Mouse (Mus musculus): ENCODE data around the gene Sgsm1. TPM values are rescaled to one million over a fixed set of nuclear protein-coding genes. Genes with fewer than 3 reads are reported as not detected.

Sgsm1 gene
- total RNA-seq, 1 experiment: 7.1 TPM

DNA sequence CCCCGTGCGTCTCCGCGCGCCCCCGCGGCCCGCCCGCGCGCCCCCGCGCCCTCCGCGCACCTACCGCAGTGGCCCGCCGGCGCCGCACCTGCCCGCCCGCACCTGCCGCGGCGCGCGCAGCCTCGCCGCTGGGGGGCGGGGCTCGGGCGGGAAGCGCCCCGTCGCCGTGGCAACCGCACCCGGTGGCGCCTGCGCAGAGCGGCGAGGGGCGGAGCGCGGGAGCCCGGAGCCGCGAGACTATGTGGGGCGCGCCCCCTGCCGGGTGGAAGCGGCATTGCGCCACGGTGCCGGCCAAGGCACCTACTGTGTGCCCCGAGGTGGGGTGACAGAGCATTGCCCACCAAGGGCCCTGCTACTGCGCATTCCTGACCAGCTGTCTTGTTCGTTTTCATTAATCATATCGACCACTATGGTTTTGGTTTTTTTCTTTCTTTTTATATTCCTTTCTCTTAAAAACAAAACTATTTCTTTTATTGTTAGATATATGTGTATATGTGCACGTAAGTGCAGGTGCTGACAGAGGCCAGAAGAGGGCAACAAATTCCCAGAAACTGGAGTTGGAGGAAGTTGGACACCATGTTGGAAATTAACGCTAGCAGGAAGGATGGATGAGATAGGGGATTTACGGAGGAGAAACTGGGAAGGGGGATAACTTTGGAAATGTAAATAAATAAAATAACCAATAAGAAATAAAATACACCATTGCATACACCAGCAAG lies 89.3 kb downstream of the Sgsm1 start, which contains the start of gene 2900026A02Rik:
Gene 2900026A02Rik, minus strand, starts transcription at position 90 of the 719 bp plus-strand sequence.
- Histone ChIP-seq H3K9me3 (ENCODE audit: control insufficient read depth, insufficient read depth, low read depth, low read length) (no peaks in the 10 kb centered on the region), H3K4me3 (ENCODE audit: insufficient read depth in 1 of 2, low read depth in 1 of 2, low read length in 2 of 2, poor library complexity in 1 of 2, severe bottlenecking in 1 of 2) (peak within 1 kb of the TSS; percentile 63 to 91), H3K4me1 (ENCODE audit: control insufficient read depth in 2 of 2, insufficient read depth in 2 of 2, low read length in 2 of 2, poor library complexity in 1 of 2) (peaks cover 0 to 13% of the 10 kb centered on the region in 2 experiments; a peak in 2 of 4 replicates), H3K27ac (ENCODE audit: insufficient read depth, low read depth, low read length, poor library complexity, severe bottlenecking) (no peak within 1 kb of the TSS), H3K36me3 (ENCODE audit: control insufficient read depth, insufficient read depth, low read length, poor library complexity, severe bottlenecking) (no peaks in the 10 kb centered on the region), H3K9ac (ENCODE audit: insufficient read depth, low read depth, low read length, poor library complexity, severe bottlenecking) (peak within 1 kb of the TSS; percentile 79)
- peak; percentile 62 for DNase-seq (ENCODE audit: low read depth, low spot score)
- TF ChIP-seq ZC3H11A (IDR thresholded peaks at IDR 0.05; ENCODE audit: borderline replicate concordance, low read depth, low read length) (no peak), CHD2 (IDR thresholded peaks at IDR 0.05; ENCODE audit: low read depth, low read length) (peak; percentile 32; the same call in 1 of the 2 replicates), HCFC1 (IDR thresholded peaks at IDR 0.05; ENCODE audit: borderline replicate concordance, insufficient read depth, low read length) (no peak)
- in situ Hi-C loops (cut with MboI; ENCODE audit: low sequenced_read_pairs in 2 of 2, unreplicated experiment in 2 of 2): no loop called here

DNA sequence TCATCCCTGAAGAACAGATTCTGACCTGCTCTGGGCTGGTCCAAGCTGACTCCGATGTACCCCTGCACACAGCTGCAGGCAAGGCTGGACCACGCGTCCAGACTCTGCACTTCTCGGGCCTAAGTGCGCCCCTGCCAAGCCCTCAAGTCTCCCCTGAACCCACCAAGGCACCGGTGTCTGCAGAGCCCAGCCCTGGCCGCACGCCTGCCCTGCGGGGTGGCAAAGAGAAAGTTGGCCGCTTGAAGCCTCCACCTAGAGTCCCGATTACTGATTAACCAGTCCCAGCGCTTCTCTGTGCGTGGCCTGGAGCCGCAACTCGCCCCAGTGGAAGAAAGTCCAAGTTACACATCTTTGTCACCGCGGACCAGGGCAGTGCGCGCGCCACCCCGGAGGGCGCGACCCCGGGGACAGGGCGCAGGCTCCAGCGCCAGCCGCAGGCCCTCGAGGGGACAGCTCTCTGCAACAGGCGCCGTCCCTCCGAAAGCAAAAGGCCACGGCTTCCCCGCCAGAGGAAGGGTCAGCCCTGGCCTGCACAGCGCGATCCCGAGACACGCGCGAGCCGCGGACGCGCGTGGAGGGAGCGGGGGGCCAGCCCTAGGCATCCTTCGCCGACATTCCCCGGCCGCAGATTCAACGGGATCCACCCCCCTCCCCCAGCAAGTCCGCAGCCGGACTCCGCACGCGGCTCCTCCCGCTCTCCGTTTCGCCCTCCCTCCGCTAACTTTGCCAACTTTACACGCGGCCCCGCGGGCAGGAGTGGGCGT lies 90.0 kb downstream of the Sgsm1 start:
- in situ Hi-C loops (cut with MboI; ENCODE audit: low sequenced_read_pairs in 2 of 2, unreplicated experiment in 2 of 2): no loop called here
- Histone ChIP-seq H3K27ac (ENCODE audit: insufficient read depth, low read depth, low read length, poor library complexity, severe bottlenecking) (no peak overlapping the region), H3K4me3 (ENCODE audit: insufficient read depth in 1 of 2, low read depth in 1 of 2, low read length in 2 of 2, poor library complexity in 1 of 2, severe bottlenecking in 1 of 2) (peak overlapping the region; percentile 63 to 91), H3K36me3 (ENCODE audit: control insufficient read depth, insufficient read depth, low read length, poor library complexity, severe bottlenecking) (no peaks in the 10 kb centered on the region), H3K9me3 (ENCODE audit: control insufficient read depth, insufficient read depth, low read depth, low read length) (no peaks in the 10 kb centered on the region), H3K9ac (ENCODE audit: insufficient read depth, low read depth, low read length, poor library complexity, severe bottlenecking) (peak overlapping the region; percentile 79), H3K4me1 (ENCODE audit: control insufficient read depth in 2 of 2, insufficient read depth in 2 of 2, low read length in 2 of 2, poor library complexity in 1 of 2) (peaks cover 0 to 8% of the 10 kb centered on the region in 2 experiments; a peak in 2 of 4 replicates)
- no peak for DNase-seq (ENCODE audit: low read depth, low spot score)
- TF ChIP-seq HCFC1 (IDR thresholded peaks at IDR 0.05; ENCODE audit: borderline replicate concordance, insufficient read depth, low read length) (0 out of 2 replicates have a peak, but pooled peaks have one; percentile 20), MAFK (IDR thresholded peaks at IDR 0.05; ENCODE audit: insufficient read depth, low read depth, low read length) (no peak)

DNA sequence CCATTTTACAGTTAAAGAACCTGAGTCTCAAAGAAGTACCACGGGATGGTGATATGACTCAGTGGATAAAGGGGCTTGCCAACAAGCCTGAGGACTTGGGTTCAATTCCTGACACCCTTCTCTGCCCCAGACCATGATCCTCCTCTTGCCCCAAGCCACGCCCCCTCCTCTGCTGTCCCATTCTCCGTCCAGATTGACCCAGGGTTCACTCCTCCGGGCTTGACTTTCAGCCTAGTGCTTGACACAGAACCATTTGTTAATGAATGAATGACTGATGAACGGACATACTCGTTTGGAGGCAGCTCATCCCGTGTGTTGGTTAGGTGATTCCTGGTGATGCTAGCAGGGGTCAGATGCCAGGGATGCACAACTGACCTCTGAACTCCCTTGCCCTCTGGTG lies 90.7 kb downstream of the Sgsm1 start:
- Histone ChIP-seq H3K36me3 (ENCODE audit: control insufficient read depth, insufficient read depth, low read length, poor library complexity, severe bottlenecking) (no peaks in the 10 kb centered on the region), H3K27ac (ENCODE audit: insufficient read depth, low read depth, low read length, poor library complexity, severe bottlenecking) (no peak overlapping the region), H3K9ac (ENCODE audit: insufficient read depth, low read depth, low read length, poor library complexity, severe bottlenecking) (no peak overlapping the region), H3K4me3 (ENCODE audit: insufficient read depth in 1 of 2, low read depth in 1 of 2, low read length in 2 of 2, poor library complexity in 1 of 2, severe bottlenecking in 1 of 2) (no peak overlapping the region), H3K9me3 (ENCODE audit: control insufficient read depth, insufficient read depth, low read depth, low read length) (no peaks in the 10 kb centered on the region), H3K4me1 (ENCODE audit: control insufficient read depth in 2 of 2, insufficient read depth in 2 of 2, low read length in 2 of 2, poor library complexity in 1 of 2) (peaks cover 0 to 4% of the 10 kb centered on the region in 2 experiments; a peak in 2 of 4 replicates)
- in situ Hi-C loops (cut with MboI; ENCODE audit: low sequenced_read_pairs in 2 of 2, unreplicated experiment in 2 of 2): no loop called here
- DNase-seq (ENCODE audit: low read depth, low spot score): no peak
- no peak for TF ChIP-seq CHD2 (IDR thresholded peaks at IDR 0.05; ENCODE audit: low read depth, low read length)
- TF ChIP-seq ZNF384 (IDR thresholded peaks at IDR 0.05; ENCODE audit: low read depth, low read length): no peak
- TF ChIP-seq ZC3H11A (IDR thresholded peaks at IDR 0.05; ENCODE audit: borderline replicate concordance, low read depth, low read length): no peak
- TF ChIP-seq MAFK (IDR thresholded peaks at IDR 0.05; ENCODE audit: insufficient read depth, low read depth, low read length): no peak
- TF ChIP-seq HCFC1 (IDR thresholded peaks at IDR 0.05; ENCODE audit: borderline replicate concordance, insufficient read depth, low read length): no peak

DNA sequence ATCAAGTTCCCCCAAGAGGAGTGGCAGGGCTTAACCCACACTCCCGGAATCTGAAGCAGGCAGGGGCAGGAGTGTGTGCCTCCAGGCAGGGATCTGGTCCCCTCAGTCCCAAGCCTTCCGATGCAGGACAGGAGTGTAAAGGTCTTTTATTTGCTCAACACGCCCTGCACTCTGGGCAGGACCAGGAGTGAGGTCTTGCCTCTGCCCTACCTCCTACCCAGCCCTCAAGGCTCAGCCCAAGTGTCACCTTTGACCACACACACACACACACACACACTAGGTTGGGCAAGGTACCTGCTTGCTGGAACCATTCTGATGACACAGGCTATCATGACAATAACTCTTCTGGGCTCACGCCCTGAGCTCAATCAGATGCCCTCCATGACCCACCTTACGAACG lies 91.1 kb downstream of the Sgsm1 start:
- H3K9me3 ChIP-seq (ENCODE audit: control insufficient read depth, insufficient read depth, low read depth, low read length): no peaks in the 10 kb centered on the region
- no peak overlapping the region for H3K9ac ChIP-seq (ENCODE audit: insufficient read depth, low read depth, low read length, poor library complexity, severe bottlenecking)
- H3K4me3 ChIP-seq (ENCODE audit: insufficient read depth in 1 of 2, low read depth in 1 of 2, low read length in 2 of 2, poor library complexity in 1 of 2, severe bottlenecking in 1 of 2): no peak overlapping the region
- H3K4me1 ChIP-seq (ENCODE audit: control insufficient read depth in 2 of 2, insufficient read depth in 2 of 2, low read length in 2 of 2, poor library complexity in 1 of 2): peaks cover 0 to 2% of the 10 kb centered on the region in 2 experiments; a peak in 2 of 4 replicates
- TF ChIP-seq MAFK (IDR thresholded peaks at IDR 0.05; ENCODE audit: insufficient read depth, low read depth, low read length) (no peak), HCFC1 (IDR thresholded peaks at IDR 0.05; ENCODE audit: borderline replicate concordance, insufficient read depth, low read length) (no peak), ZC3H11A (IDR thresholded peaks at IDR 0.05; ENCODE audit: borderline replicate concordance, low read depth, low read length) (no peak)
- no peak overlapping the region for H3K27ac ChIP-seq (ENCODE audit: insufficient read depth, low read depth, low read length, poor library complexity, severe bottlenecking)
- in situ Hi-C loops (cut with MboI; ENCODE audit: low sequenced_read_pairs in 2 of 2, unreplicated experiment in 2 of 2): no loop called here
- no peaks in the 10 kb centered on the region for H3K36me3 ChIP-seq (ENCODE audit: control insufficient read depth, insufficient read depth, low read length, poor library complexity, severe bottlenecking)
- DNase-seq (ENCODE audit: low read depth, low spot score): no peak

Measured in ES-E14 (cell line).